Mouse (Mus musculus) ovary, postnatal 36 days (tissue): Measurements from ENCODE around the gene Osgep.
"Not testable (repeated sequence)": the region's sequence is repeated elsewhere in the genome, so short reads cannot be mapped to it uniquely, and the experiment has no call there.

ENCODE experiments used
- DNase-seq: peaks from one replicate; pipeline ENCODE4 v3.0.0; 2022; ENCODE audit warnings: low spot score, mixed read lengths

Osgep gene

DNA sequence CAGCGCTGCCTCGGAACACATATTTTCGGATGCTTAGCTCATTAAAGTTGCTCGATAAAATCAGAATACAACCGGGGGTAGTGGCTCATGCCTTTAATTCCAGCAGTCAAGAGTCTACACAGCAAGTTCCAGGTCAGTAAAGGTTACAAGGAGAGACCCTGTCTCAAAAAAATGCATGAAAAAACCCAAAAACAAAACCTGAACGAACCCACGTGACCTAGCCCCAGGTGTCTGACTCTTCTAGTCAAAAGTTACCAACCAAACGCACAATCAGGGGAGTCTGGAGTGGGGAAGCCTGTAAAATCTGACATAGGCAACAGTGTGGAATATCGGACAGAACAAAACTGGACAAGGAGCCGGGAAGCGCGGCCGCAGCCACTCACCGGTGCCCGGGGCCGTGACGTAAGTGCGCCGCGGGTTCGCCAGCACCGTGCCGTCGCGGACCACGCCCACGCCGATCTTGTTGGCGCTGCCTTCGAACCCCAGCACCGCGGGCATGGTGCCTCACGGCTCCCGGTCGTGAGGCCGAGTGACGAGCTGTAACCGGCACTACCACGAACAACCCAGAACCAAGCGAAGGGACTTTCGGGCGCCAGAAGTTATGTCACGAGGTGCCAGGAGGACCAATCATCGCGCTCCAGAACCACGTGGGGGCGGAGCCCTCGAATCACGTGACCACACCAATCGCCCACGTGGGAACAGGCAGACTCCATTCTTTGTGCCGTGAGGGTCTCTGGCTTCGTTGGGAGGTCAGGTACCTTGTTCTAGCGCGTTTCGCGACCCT lies at the start of gene Osgep, which contains the start of gene Apex1:
TSS of gene Osgep (minus strand) at position 613 of the 784 bp plus-strand sequence.
TSS of gene Apex1 (plus strand) at position 688 of the 784 bp plus-strand sequence.
- peak; percentile 95 for DNase-seq

DNA sequence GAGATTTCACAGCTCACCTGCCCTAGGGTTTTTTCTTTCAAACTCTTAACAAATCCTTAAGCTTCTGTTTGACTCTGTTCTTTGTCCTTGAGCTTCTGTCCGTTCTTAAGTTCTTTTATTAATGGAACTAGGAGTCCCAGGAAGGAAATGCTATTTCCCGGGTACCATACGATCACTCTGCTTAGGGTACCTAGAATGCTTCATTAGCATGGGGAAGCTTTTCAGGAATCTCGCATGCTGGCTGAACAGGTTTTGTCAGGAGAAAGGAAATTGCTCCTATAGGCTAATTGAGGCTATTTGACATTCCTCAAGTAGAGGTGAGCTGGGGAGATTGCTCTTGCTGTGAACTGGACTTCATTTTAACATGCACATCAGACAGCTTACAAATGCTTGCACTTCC lies 49.0 kb upstream of the Osgep start:
- no peak for DNase-seq

DNA sequence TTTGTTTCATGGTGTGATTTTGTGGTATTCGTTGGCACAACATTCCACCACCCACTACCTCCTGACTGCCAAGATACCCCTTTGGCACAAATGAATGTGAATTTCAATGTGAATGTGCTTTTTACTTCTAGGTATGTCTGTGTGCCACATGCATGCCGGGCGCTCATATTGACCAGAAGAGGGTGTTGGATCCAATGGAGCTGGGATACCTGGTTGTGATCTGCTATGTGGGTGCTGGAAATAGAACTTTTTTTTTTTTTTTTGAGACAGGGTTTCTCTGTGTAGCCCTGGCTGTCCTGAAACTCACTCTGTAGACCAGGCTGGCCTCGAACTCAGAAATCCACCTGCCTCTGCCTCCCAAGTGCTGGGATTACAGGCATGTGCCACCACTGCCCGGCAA lies 48.4 kb upstream of the Osgep start:
- DNase-seq: not testable (repeated sequence)

DNA sequence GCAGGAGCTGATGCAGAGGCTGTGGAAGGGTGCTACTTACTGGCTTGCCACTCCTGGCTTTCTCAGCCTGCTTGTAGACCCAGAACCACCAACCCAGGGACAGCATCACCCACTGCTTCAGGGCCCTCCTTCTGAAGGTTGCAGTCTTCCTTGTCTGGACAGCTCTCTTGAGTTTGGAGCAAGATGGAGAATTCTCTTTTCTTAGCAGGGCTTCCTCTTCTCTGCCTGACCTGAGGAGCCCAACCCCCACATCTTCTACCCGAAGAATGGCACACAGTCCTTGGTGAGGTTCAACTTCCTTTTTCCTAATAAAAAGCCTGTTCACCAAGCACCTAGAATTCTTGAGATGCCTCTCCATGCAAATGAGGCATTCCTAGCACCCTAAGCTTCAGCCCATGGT lies 46.1 kb upstream of the Osgep start:
- DNase-seq: no peak

DNA sequence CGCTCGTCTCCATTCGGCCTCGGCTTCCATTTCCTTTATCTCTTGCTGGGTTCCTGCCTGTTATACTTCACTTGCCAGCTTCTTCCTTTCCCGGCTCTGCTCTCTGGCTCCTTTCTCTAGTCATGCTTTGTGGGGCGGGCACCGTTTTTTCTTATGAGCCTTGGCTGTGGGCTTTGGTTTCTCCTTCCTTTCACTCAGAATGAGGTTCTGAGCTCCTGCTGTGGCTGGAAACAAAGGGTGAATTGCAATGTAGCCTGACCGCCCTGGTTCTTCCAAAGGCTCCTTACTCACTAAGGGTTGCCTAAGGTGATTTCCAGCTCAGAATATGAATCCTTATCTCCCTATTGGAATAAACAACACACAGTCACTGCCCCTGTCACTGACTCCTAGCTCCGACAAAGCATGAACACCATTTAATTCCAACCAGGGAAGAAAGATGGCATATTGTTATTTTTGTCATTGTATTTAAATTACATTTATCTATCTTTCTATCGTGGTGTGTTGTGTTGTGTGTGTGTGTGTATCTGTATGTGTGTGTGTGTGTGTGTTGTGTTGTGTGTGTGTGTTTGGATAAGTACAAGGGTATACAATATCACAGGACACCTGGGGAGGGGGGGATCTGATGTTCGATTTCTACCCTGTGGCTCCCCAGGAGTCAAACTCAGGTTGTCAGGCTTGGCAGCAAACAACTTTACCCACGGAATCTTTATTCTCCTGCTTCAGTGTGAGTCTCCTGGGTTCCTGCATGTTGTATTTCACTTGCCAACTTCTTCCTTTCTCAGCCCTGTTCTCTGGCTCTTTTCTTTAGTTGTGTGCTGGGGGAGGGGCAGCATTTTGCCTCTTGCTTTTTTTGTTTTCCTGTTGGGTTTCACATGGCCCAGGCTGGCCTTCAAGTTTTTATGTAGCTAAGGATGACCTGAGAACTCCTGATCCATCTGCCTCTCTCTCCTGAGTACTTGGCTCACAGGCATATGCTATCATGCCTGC lies 45.2 kb upstream of the Osgep start:
- no peak for DNase-seq

DNA sequence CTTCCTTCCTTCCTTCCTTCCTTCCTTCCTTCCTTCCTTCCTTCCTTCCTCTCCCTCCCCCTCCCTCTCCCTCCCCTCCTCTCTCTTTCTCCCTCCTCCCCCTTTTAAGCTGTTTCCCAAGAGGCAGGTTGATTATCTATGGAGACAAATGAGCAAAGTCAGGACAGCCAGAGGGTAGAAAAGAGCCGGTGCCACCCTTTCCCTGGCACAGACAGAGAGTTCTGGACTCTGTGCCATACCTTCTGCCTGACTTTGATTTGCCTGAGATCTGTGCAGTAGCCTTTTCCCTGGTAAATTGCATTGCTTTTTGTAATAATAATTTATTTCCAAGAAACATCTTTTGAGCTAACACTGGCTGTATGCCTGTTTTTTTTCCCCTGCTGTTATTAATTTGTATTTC lies 44.3 kb upstream of the Osgep start:
- DNase-seq: no peak

DNA sequence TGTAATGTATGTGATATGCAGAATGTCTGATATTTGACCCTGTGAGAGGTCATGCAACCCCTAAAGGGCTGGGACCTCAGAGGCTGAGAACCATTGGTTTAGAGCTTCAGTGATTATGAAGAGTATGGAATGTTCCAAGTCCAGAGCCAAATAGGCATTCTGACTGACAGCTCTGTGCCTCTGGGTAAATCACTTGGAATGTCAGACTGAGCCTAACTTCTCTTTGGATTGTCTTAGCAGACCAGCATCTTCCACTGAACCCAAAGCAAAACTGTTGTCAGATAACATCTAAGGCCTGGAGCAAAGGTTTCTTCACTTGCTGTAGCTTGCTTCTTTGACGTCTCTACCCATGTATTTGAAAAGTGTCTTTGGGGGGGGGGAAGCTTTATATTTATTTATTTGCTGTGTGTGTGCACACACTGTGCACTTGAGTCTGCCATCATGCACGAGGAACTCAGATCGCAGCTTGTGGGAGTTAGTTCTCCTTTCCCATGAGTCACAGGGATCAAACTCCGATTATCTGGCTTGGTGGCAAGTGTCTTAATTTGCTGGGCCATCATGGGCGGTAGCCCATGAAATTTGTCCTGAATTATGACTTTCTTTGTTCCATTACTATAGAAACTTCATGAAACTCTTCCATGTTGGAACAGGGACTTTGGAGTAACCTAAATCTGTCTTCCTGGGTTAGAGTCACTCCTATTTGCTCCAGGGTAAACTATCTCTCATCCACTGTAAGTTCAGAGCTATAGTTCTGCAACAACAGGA lies 43.7 kb upstream of the Osgep start:
- no peak for DNase-seq

DNA sequence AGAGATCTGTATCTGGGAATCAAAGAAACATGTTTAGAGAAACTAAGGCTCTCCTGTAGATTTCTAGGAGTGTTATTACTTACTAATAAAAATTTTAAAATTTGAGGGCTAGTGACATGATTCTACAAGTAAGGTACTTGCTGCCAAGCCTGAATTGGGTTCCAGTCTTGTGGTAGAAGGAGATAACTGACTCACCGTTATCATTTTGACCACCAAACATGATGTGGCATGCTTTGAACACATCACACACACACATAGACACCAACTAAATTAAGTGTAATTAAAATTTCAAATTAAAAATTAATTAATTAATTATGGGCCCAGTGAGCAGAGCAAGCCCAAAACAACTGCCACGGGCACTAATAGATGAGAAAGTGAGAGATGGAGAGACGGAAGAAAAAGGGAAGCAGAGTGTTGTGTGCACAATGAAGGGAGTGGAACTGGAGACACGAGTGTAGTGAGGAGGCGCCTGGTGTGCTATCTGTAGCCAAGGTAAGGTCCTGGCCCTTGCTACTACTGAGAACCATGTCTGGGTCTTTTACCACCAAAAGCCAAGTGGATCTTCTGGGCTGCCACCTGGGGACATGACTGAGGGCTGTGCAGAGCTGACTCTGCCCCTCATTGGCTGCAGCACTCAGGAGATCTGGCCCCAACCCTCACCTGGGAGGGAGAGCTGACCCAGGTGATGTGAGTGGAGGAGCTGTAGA lies 33.7 kb upstream of the Osgep start:
- DNase-seq: not testable (repeated sequence)

DNA sequence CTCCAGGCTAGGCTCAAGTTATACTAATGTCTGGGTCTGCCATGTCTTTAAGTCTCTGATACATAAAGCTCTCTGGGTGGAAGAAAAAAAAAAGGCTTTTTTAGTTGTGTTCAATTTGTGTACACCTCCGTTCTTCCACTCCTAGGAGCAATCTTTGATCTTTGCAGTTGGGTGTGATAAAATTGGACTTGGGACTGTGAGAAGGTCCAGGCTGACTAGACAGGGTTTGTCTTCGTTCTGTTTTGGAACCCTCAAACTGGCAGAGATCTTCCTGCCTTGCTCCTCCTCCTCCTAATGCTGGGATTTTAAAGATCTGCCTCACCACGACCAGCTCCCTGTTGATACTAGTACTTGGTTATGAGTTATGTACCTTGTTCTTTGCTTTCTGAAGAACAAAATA lies 32.5 kb upstream of the Osgep start:
- DNase-seq: not testable (repeated sequence)

DNA sequence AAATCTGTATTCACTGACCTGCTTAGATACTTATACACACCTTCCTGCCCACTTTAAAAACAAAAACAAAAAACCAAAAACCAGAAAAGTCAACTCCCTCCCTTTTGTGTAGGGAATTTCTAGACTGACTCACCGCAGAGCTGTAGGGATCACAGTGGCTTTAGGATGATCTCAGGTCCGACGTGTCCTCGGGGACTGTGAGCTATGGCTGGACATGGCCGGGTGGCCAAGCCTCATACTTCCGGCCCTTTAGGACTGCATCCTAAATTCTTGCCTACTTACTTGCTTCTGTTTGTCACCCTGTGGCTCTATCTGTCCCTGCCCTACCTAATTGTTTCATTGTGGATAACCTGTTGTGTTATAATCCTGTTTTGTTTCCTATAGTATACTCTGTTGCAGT lies 32.0 kb upstream of the Osgep start:
- not testable (repeated sequence) for DNase-seq

DNA sequence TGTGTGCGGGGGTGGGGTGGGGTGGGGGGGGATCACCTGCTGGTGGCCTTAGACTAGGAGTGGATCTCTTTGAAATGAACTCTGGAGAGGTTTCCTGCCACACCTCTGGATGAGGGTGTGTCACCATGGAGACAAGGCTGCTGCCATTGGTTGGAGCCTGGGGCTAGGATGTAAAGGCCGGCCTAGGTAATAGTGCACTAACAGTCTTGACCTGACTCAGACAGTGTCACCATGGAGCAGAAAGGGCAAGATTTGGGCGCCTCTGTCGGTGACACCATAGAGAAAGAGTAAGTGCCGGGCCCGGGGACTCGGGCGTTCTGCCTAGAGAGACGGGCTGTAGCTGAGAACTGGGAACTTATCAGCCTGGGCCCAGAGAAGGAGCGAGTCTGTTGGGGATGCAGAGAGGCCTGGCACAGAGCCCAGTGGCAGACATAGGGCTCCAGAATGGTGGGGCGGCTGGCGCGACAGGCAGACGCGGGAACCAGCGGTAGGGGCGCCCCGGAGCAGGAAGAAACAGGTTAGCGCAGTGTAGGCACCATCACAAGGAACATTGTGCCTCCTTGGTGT lies 31.3 kb upstream of the Osgep start, which contains the start of gene Pnp2:
TSS of gene Pnp2 (plus strand) at position 51 of the 567 bp plus-strand sequence.
- peak; percentile 61 for DNase-seq

DNA sequence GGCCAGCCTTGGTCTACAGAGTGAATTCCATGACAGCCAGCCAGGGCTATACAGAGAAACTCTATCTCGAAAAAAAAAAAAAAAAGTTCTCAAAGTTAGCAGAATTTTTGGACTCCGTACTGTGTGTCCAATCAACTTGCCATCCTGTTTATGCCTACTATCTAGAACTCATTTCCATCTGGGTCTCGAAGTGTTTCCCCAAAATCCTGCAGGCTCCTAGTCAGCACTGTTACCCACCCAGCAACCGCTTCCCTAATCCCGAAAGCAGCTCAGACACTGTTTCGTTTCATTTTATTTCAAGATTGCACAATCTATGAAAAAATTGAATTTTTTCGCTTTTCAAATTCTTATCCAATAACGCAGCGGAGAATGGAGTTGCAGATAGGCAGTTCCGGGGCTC lies 30.8 kb upstream of the Osgep start:
- no peak for DNase-seq

DNA sequence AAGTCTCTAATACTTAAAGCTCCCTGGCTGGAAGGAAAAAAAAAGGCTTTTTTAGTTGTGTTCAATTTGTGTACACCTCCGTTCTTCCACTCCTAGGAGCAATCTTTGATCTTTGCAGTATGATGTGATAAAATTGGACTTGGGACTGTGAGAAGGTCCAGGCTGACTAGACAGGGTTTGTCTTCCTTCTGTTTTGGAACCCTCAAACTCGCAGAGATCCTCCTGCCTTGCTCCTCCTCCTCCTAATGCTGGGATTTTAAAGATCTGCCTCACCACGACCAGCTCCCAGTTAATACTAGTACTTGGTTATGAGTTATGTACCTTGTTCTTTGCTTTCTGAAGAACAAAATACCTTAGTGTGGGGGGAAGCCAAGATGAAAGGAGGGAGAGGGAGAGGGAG lies 20.8 kb upstream of the Osgep start:
- not testable (repeated sequence) for DNase-seq

DNA sequence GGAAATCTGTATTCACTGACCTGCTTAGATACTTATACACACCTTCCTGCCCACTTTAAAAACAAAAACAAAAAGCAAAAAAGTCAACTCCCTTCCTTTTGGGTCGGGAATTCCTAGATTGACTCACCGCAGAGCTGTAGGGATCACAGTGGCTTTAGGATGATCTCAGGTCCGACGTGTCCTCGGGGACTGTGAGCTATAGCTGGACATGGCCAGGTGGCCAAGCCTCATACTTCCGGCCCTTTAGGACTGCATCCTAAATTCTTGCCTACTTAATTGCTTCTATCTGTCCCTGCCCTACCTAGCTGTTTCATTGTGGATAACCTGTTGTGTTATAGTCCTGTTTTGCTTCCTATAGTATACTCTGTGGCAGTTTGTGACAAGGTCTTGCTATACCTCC lies 20.4 kb upstream of the Osgep start:
- DNase-seq: not testable (repeated sequence)

DNA sequence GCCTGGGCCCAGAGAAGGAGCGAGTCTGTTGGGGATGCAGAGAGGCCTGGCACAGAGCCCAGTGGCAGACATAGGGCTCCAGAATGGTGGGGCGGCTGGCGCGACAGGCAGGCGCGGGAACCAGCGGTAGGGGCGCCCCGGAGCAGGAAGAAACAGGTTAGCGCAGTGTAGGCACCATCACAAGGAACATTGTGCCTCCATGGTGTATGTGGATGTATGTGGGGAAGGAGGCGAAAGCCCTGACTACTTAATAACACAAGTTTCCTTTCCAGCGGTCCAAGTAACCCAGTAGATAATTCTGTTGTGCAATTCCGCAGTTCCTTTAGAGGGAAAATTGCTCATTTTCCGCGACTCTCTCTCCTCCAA lies 20.0 kb upstream of the Osgep start:
- DNase-seq: not testable (repeated sequence)

DNA sequence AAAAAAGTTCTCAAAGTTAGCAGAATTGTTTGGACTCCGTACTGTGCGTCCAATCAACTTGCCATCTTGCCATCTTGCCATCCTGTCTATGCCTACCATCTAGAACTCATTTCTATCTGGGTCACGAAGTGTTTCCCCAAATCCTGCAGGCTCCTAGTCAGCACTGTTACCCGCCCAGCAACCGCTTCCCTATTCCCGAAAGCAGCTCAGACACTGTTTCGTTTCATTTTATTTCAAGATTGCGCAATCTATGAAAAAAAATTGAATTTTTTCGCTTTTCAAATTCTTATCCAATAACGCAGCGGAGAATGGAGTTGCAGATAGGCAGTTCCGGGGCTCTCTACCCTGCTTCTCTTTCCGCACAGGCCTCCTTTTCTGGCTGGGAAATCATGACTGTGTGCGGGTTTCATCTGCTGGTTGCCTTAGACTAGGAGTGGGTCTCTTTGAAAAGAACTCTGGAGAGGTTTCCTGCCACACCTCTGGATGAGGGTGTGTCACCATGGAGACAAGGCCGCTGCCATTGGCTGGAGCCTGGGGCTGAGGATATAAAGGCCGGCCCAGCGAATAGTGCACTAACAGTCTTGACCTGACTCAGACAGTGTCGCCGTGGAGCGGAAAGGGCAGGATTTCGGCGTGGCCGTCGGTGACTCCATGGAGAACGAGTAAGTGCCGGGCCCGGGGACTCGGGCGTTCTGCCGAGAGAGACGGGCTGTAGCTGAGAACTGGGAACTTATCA lies 19.4 kb upstream of the Osgep start, which contains the start of gene Gm49342:
TSS of gene Gm49342 (plus strand) at position 586 of the 736 bp plus-strand sequence.
- DNase-seq: peak; percentile 93

DNA sequence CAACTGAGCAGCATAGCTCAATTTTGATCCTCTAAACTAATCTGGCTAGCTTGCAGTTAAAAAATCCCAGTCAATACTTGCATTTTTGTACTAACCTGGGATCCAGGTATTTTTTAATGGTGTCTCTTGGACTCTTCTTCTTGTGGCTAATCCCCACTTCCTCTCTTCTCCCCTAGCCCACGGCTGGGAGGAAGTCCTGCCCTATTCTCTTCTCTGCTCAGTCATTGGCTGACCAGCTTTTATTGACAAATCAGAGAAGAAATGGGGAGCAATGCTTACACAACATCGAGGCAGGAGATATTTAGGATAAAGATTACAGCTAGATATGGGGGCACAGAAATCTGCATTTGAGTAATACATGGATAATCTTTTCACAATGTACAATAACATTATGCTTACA lies 14.2 kb upstream of the Osgep start:
- no peak for DNase-seq

DNA sequence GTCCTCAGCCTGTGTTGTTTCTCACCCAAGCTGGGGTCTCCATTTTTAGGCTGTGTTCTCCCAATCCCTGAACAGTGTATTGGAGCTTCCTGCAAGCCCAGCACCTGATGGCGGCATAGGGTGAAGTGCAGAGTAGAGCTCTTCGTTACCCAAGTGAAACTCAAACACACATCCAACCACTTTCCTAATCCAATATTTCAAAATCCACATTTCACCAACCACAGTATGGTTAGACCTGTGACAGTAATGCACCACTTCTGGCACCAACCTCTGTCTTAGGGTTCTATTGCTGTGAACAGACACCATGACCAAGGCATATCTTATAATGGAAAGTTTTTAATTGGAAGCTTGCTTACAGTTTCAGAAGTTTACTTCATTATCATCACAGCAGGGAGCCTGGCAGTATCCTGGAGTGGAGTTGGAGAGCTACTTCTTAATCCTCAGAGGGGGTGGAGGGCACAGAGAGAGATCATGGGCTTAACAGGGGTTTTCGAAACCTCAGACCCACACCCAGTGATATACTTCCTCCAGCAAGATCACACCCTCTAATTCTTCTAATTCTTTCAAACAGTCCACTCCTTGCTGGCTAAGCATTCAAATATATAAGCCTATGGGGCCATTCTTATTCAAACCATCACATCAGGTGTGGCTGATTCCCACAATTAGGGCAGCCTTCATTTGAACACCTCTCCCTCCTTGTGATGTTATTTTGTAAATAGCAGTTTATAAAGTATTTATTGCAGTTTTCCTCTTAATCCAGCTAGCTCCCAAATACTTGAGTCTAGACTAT lies 13.6 kb upstream of the Osgep start:
- DNase-seq: no peak

DNA sequence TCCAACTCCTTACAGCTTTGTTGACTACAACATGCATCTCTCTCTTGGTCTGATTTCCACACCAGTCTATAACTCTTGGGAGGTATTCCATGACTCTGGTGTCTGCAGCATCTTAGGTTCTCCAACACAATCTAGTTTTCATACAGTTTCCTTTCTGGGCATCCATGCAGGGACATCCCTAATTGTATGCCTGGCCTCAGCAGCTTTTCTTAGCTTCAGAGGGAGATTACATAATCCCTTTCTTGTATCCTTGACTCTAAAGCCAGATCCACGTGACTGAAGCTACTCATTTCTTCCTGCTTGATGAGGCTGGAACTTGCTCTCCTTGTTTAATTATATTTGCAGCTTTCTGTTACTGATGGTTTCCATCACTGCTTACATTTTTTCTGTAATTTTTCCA lies 12.0 kb upstream of the Osgep start:
- DNase-seq: no peak
